Mouse (Mus musculus) left cerebral cortex, postnatal 4 days (tissue): ENCODE data around the gene Col28a1. TPM values are rescaled to one million over a fixed set of nuclear protein-coding genes. Genes with fewer than 3 reads are reported as not detected.

ENCODE experiments used
- DNase-seq: peaks from one replicate; pipeline ENCODE4 v3.0.0-alpha.2; 2022
- intact Hi-C: fragments of 180-260 bp; cut with DNase I; formaldehyde crosslinking; loops from one replicate; pipeline ENCODE4 v1.15.1; 2025
- total RNA-seq, 2 experiments: library from RNA; stranded (reverse); gene quantifications; 2 replicates each; pipeline ENCODE4 v1.2.3; 2021

Gene Col28a1
- total RNA-seq, 2 experiments from 2014 or later = 0.70 to 0.82 TPM

DNA sequence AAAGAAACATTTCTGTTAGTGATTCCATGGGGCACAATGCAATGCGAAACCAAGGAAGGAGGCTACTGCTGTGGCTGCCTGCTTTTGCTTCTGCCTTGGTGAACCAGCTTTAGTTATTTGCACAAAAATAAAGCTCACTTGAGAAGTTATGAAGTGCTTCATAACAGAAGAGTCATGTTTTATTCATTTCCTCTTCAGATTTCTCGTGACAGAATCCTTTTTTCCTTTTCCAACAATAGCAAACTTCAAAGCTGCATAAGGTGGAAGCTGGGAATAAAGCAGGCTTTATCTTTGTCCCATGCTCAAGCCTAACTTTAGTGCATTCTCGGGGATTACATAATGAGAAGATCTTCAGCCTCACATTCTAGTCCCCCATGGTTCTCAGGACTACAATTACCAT is 65.9 kb downstream of the Col28a1 start:
- DNase-seq = no peak
- intact Hi-C loops = no loop called here

- intact Hi-C loops = no loop called here
- DNase-seq = no peak
These were observed 73.3 kb downstream of the Col28a1 start for GRCm38 (mm10) chr6:8119116-8119515.

DNA sequence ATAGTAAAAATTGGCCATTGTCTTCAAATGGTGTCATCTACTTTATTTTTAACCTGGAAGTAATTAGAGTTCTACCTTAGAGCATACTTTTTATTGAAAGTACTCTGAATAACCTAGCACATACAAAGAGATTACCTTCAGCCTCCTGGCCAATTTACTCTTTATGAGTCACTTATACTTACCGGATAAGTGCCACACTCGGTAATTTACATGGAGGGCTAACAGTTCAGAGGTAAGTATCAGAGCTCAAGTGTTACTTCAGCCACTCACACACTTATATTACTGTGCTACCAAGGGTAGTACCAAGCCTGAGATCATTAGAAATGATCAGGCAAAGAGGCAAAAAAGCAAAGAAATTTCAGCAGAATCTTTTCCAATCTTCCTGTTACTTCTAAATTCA is 73.8 kb downstream of the Col28a1 start:
- DNase-seq = no peak
- intact Hi-C loops = no loop called here

DNA sequence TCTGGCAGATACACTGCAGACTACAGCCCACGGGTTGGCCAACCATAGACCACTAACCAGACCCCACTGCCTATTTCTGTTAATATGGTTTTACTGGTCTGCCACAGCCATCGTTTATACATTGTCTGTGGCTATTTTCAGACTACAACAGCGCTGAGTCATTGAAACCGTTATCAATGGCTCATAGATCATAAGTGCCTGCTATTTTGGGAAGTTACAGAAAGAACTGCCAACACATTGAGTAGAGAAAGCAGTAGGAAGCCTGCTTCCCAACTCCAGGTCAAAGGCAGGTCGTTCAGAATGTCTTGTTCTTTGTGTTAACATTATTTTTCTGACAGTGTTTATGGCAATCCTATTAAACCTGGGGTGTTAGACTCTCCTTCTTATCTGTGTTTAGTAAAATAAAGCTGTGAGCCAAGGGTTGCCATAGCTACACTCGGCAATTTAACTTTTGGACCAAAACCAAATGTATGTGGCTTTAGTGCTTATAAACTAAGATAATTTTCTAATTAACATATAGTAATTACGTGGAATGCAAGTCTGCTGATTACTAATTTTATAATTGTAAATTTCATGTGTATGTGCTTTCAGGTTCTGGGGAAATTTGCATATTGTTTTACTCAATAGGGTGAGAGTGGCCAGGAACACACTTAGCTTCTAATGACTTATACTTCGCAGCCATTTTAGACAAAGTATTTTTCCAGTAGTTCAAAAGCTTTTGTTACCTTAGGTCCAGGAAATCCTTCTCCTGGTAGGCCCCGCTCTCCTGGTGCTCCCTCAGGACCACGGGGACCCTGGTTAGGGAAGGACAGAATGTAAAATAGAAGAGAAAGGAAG is 86.3 kb downstream of the Col28a1 start:
- intact Hi-C loops = no loop called here
- DNase-seq = no peak

- intact Hi-C loops = no loop called here
- no peak for DNase-seq
These were observed 91.2 kb downstream of the Col28a1 start for GRCm38 (mm10) chr6:8101224-8101623.

GRCm38 (mm10) chr6:8095856-8096255 is 96.6 kb downstream of the Col28a1 start:
- peak; percentile 44 for DNase-seq
- intact Hi-C loops = no loop called here

DNA sequence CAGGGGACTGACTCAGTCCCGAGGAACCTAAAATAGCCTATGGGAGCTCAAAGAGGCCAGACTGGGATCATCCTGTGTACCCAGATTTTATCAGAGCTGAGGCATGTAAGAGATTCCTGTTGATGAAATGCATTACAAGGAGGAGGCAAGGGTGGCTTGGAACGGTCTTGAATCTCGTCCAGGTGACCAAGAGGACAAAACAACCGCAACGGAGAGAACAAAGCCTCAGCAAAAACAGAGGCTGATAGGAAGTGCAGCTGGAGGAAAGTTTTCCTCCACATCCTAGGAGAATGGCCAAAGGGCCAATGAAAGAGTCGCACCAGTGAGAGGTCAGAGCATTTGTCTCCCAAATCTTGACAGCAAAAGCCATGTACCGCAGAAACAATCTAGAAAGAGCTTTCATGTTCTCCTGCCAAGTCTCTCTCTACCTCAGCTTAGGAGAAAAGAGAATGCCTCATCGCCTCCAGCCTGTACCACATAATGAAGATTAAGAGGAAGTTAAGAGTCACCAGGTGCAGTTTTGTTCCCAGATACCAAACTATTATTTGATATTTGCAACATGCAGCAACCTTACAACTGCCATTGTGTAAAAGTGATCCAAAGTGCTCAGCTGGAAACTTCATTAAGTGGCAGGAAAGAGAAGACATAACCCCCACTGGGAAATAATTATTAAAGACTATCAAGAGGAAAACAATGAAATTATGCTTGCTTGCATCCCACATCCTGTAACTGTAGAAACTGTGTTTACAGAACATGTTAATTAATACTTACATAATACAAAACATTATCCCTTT is 98.1 kb downstream of the Col28a1 start:
- intact Hi-C loops = no loop called here
- no peak for DNase-seq

- DNase-seq = no peak
- intact Hi-C loops = no loop called here
These were observed 98.9 kb downstream of the Col28a1 start for GRCm38 (mm10) chr6:8093556-8093955.

- no peak for DNase-seq
- intact Hi-C loops = loop anchor here (10.0 kb wide), 1 partner anchor 352 kb away; no protein-coding TSS in a partner anchor
These were observed 105.6 kb downstream of the Col28a1 start for GRCm38 (mm10) chr6:8086847-8087246.

GRCm38 (mm10) chr6:8084806-8085205 is 107.6 kb downstream of the Col28a1 start:
- intact Hi-C loops = loop anchor here (10.0 kb wide), 1 partner anchor 350 kb away; no protein-coding TSS in a partner anchor
- no peak for DNase-seq

DNA sequence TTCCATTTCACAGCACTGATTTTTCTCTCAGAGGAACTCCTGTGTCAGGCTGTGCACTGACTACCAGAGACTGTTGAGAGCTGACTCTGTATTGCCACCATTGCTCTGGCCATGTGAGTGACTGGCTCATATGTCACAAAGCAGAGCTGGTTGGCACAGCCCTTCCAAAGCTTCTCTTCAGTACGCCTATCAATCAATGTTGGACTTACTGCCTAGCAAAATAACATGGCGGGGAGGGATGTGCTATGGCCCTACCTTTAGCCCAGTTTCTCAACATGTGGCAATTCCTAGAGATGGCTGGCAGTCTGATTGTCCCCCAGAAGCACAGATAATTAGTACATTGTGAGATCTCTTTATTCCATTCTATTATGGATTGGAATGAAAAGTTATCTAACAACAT is 109.2 kb downstream of the Col28a1 start:
- no peak for DNase-seq
- intact Hi-C loops = loop anchor here (10.0 kb wide), 1 partner anchor 348 kb away; no protein-coding TSS in a partner anchor

DNA sequence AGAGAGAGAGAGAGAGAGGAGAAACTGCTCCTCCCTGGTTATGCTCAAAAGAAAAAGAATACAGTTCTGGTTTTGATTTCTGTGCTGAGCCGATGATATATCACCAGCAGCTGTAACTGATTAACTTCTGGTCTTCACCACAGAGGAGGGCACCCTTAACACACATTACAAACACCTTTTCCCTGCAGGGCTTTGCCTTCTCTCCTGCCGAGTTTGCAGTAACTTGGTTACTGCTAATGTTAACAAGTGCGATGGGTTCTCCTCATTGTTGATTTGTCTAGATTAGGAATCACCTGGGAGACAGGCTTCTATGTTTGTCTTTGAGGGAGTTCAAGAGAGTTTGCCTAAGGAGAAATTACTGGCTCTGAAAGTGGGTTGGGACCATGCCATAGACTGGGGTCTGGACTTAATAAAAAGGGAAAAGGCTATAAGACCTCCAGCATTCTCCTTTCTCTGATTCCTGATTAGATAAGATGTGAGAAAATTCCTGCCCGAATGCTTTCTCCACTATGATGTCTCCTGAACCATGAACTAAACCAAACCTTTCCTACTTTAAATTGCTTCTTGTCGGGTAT is 114.8 kb downstream of the Col28a1 start:
- intact Hi-C loops = no loop called here
- DNase-seq = no peak

DNA sequence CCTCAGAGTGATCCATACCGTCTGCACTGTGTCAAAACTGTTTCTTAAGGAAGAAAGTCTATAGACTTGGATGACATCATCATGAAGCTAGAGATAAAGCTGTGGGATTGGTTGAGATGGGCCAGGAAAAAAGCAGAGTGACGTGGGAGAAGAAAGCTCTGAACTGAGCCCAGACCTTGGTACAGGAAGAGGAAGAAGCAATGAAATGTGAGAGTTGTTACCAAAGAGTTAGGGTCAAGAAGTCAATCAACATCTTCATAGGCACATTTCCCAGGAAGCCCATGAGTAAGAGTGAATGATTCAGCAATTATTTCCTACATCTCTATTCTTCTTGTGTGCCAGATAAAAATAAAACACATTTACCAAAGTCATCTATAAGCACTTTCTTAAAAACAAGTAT is 117.5 kb downstream of the Col28a1 start:
- no peak for DNase-seq
- intact Hi-C loops = no loop called here

GRCm38 (mm10) chr6:8068979-8069378 is 123.4 kb downstream of the Col28a1 start:
- DNase-seq = no peak
- intact Hi-C loops = no loop called here

GRCm38 (mm10) chr6:8068394-8068793 is 124.0 kb downstream of the Col28a1 start:
- intact Hi-C loops = no loop called here
- DNase-seq = no peak

GRCm38 (mm10) chr6:8067124-8067523 is 125.3 kb downstream of the Col28a1 start:
- no peak for DNase-seq
- intact Hi-C loops = no loop called here

DNA sequence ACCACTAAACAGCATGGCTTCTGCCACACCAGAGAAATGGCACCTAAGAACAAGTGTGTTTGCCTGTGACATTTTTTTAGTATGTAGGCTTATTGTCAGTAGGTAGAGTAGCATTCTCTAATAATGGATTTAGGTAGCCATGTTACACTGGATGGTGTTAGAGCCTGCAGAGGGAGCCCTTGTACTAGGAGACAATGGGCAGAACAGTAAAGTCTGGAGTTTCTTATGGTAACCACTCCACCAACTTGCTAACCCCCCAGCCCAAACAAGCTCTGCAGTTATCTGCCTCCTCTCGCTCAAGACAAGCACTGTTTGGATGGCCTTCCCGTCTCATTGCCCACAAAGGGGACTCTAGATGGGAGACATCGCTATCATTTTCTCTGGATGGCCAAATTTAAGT is 126.2 kb downstream of the Col28a1 start:
- intact Hi-C loops = no loop called here
- DNase-seq = peak; percentile 38

GRCm38 (mm10) chr6:8059199-8059598 is 133.2 kb downstream of the Col28a1 start:
- DNase-seq = no peak
- intact Hi-C loops = no loop called here

DNA sequence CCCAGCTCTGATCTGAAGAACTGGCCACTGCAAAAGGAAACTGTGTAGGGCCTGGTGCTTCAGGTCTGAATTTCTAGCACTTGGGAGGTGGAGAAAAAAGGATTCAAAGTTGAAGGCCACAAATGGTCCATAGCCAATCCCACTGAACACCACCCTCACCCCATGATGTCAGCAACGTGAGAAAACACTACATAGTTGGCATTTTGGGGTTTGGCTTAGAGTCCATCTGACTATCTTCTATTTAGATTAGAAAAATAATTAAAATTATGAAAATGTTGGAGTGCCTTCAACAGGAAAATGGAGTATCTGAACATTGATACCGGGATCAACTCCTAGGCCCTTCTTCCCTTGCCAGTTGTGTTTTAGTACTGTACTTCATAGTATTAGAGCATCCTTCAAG is 144.2 kb downstream of the Col28a1 start:
- intact Hi-C loops = no loop called here
- no peak for DNase-seq

GRCm38 (mm10) chr6:8046446-8046845 is 146.0 kb downstream of the Col28a1 start:
- no peak for DNase-seq
- intact Hi-C loops = no loop called here

DNA sequence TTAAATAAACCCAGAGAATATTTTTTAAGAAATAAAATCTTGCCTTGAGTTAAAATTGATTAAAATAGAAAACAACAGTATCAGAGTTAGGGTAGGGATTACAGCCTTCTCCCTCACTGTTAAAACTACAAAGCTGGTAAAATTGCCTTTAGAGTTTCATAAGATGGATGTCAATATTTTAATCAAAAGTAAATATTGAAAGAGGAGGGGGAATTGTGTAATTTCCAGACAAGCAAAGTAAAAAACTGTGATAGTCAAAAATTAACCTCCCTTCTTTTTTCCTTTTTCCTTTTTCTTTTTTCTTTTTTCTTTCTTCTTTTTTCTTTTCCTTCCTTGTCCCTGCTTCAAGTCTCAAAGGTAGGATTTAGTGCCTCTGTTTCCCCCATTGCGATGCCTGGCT is 146.6 kb downstream of the Col28a1 start:
- DNase-seq = no peak
- intact Hi-C loops = no loop called here
